Mouse (Mus musculus): ENCODE measurements around the gene Gm21974. TPM values are rescaled to one million over a fixed set of nuclear protein-coding genes. Genes with fewer than 3 reads are reported as not detected.
A peak's percentile ranks its signal among the peaks of the same experiment; 100 is the strongest.
"Not testable (repeated sequence)": the region's sequence is repeated elsewhere in the genome, so short reads cannot be mapped to it uniquely, and the experiment has no call there.

Gene Gm21974
- polyA plus RNA-seq, 1 experiment from 2014 or later, result not detected

DNA sequence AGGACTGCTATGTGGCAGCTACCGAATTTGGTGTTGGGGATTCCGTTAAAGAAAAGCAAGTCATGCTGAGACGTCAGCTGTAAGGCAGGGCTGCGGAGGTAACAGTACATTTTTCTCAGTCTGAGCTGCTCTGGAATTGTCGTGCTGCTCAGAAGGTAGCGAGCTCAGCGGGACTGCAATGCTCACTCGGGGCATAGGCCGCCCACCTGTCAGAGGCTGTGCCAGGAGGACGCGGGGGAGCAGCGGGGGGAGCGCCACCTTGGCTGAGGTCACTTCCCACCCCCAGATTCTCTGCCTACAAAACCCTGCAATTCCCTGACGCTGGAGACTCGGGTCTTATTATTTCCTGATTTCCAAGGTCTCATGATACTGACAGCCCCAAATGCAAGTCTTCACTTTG, 54.4 kb downstream of the Gm21974 start:
- Histone ChIP-seq H3K4me3 (peak overlapping the region; percentile 69), H3K27me3 (replicated peaks) (no peaks in the 10 kb centered on the region), H3K36me3 (peaks cover 20% of the 10 kb centered on the region), H3K9me3 (replicated peaks) (no peaks in the 10 kb centered on the region), H3K4me1 (peaks cover 17% of the 10 kb centered on the region), H3K9ac (peak overlapping the region; percentile 80), H3K27ac (peak overlapping the region; percentile 90), H3K4me2 (peak overlapping the region; percentile 98)
- peak; percentile 22; the same call in 1 of the 2 replicates for ATAC-seq
- WGBS (ENCODE audit: insufficient replicate concordance), result 12% methylated on average over 15 of the region's 15 CpGs

DNA sequence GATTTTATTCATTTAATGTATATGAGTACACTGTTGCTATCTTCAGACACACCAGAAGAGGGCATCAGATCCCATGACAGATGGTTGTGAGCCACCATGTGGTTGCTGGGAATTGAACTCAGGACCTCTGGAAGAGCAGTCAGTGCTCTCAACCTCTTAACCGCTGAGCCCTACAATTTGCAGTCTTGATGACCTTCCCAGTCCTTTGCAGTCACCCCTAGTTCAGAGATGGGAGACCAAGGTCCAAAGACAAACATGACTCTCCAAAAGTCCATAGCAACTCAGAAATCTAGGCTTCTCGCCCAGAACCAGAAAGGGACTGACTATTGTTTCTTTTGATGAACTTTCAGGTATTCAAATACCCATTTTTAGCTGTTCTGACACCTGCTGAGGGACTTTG, 55.2 kb downstream of the Gm21974 start:
- 70% methylated on average over 2 of the region's 2 CpGs for WGBS (ENCODE audit: insufficient replicate concordance)
- H3K27me3 ChIP-seq (replicated peaks); H3K9ac ChIP-seq; ATAC-seq; H3K4me2 ChIP-seq; H3K4me3 ChIP-seq; H3K9me3 ChIP-seq (replicated peaks): not testable (repeated sequence)
- H3K4me1 ChIP-seq, result peaks cover 17% of the 10 kb centered on the region
- peaks cover 17% of the 10 kb centered on the region for H3K36me3 ChIP-seq
- 0 out of 2 replicates have a peak overlapping the region, but pooled peaks have one; percentile 90 for H3K27ac ChIP-seq

DNA sequence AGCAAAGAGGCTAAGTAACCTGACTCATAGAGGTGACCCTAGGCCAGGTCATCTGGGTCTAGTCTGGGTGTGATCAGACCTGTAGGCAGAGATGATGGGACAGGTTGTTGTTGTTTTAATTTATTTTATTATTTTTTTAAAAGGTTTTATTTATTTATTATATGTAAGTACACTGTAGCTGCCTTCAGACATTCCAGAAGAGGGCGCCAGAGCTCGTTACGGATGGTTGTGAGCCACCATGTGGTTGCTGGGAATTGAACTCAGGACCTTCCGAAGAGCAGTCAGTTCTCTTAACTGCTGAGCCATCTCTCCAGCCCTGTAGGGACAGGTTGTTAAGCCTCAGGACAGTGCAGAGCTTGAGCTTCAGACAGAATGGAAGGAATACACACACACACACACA, 57.4 kb downstream of the Gm21974 start:
- H3K27me3 ChIP-seq (replicated peaks); ATAC-seq; H3K9me3 ChIP-seq (replicated peaks); H3K9ac ChIP-seq; H3K36me3 ChIP-seq; H3K4me2 ChIP-seq; H3K4me3 ChIP-seq; H3K27ac ChIP-seq: not testable (repeated sequence)
- H3K4me1 ChIP-seq, result peaks cover 17% of the 10 kb centered on the region
- WGBS (ENCODE audit: insufficient replicate concordance), result 75% methylated on average over 4 of the region's 4 CpGs

DNA sequence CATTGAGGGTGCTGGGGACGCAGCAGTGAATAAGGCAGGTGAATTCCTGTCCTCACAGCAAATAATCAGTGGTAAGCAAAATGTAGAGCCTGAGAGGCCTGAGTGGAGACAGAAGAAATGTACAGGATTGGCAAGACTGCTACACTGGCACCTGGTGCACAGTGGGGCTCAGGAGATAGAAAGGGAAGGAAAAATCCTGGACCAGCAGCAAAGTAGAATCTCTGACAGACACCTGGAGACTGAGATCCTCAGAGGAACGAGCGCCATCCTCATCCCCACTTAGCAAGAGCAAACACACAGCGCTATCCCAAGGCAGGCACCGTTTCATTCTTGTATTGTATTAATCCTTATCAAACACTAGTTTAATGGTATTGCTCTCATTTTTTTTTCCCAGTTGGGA, 57.8 kb downstream of the Gm21974 start:
- ATAC-seq, result no peak
- 81% methylated on average over 5 of the region's 5 CpGs for WGBS (ENCODE audit: insufficient replicate concordance)

More for the DNA sequence above, 57.8 kb downstream of the Gm21974 start:
- Histone ChIP-seq H3K36me3 (no peaks in the 10 kb centered on the region), H3K27me3 (replicated peaks) (no peaks in the 10 kb centered on the region), H3K4me2 (no peak overlapping the region), H3K4me3 (no peak overlapping the region), H3K9me3 (replicated peaks) (no peaks in the 10 kb centered on the region), H3K4me1 (peaks cover 13% of the 10 kb centered on the region), H3K27ac (no peak overlapping the region), H3K9ac (no peak overlapping the region)

Other genes with a start within 250 kb of the Gm21974 start
- gene Bcl7c, start 186.5 kb downstream of the Gm21974 start, polyA plus RNA-seq (2016; fragmentation: Nextera tagmentation; extraction: Ambion mirVana), result 40.6 and 43.6 TPM in 2 replicates
- gene Ctf1, start 182.7 kb downstream of the Gm21974 start, polyA plus RNA-seq (2016; fragmentation: Nextera tagmentation; extraction: Ambion mirVana), result 3.6 and 4.6 TPM in 2 replicates
- 0.13 and 0.26 TPM in 2 replicates for gene Ctf2, start 163.3 kb downstream of the Gm21974 start, polyA plus RNA-seq (2016; fragmentation: Nextera tagmentation; extraction: Ambion mirVana)
- gene Fbxl19, start 150.9 kb downstream of the Gm21974 start, polyA plus RNA-seq (2016; fragmentation: Nextera tagmentation; extraction: Ambion mirVana), result 3.7 TPM in 2 replicates
- gene Orai3, start 125.6 kb downstream of the Gm21974 start, polyA plus RNA-seq (2016; fragmentation: Nextera tagmentation; extraction: Ambion mirVana), result 14.8 and 15.0 TPM in 2 replicates
- 13.1 and 13.7 TPM in 2 replicates for gene Setd1a, start 118.8 kb downstream of the Gm21974 start, polyA plus RNA-seq (2016; fragmentation: Nextera tagmentation; extraction: Ambion mirVana)
- gene Gm49388, start 109.8 kb downstream of the Gm21974 start, polyA plus RNA-seq (2016; fragmentation: Nextera tagmentation; extraction: Ambion mirVana), result not detected in 2 replicates
- gene Hsd3b7, start 94.8 kb downstream of the Gm21974 start, polyA plus RNA-seq (2016; fragmentation: Nextera tagmentation; extraction: Ambion mirVana), result 28.0 and 29.8 TPM in 2 replicates
- gene Stx4a, start 71.2 kb downstream of the Gm21974 start, polyA plus RNA-seq (2016; fragmentation: Nextera tagmentation; extraction: Ambion mirVana), result 19.0 and 21.1 TPM in 2 replicates
- gene Stx1b, start 70.9 kb downstream of the Gm21974 start, polyA plus RNA-seq (2016; fragmentation: Nextera tagmentation; extraction: Ambion mirVana), result 0.20 and 0.56 TPM in 2 replicates
- gene Zfp646, start 19.2 kb downstream of the Gm21974 start, polyA plus RNA-seq (2016; fragmentation: Nextera tagmentation; extraction: Ambion mirVana), result 8.6 and 9.1 TPM in 2 replicates
- gene Zfp668, start 18.6 kb downstream of the Gm21974 start, polyA plus RNA-seq (2016; fragmentation: Nextera tagmentation; extraction: Ambion mirVana), result 11.2 and 11.3 TPM in 2 replicates
- 0.26 and 0.49 TPM in 2 replicates for gene Prss53, start 4.5 kb downstream of the Gm21974 start, polyA plus RNA-seq (2016; fragmentation: Nextera tagmentation; extraction: Ambion mirVana)
- gene Vkorc1, start 163 bp upstream of the Gm21974 start, polyA plus RNA-seq (2016; fragmentation: Nextera tagmentation; extraction: Ambion mirVana), result 75.0 and 80.3 TPM in 2 replicates
- 81.3 and 82.2 TPM in 2 replicates for gene Bckdk, start 8.6 kb upstream of the Gm21974 start, polyA plus RNA-seq (2016; fragmentation: Nextera tagmentation; extraction: Ambion mirVana)
- gene Kat8, start 17.1 kb upstream of the Gm21974 start, polyA plus RNA-seq (2016; fragmentation: Nextera tagmentation; extraction: Ambion mirVana), result 29.5 and 31.0 TPM in 2 replicates
- gene Prss8, start 34.6 kb upstream of the Gm21974 start, polyA plus RNA-seq (2016; fragmentation: Nextera tagmentation; extraction: Ambion mirVana), result 4.0 and 4.4 TPM in 2 replicates
- gene Prss36, start 51.3 kb upstream of the Gm21974 start, polyA plus RNA-seq (2016; fragmentation: Nextera tagmentation; extraction: Ambion mirVana), result 3.9 and 5.1 TPM in 2 replicates
- gene Fus, start 72.0 kb upstream of the Gm21974 start, polyA plus RNA-seq (2016; fragmentation: Nextera tagmentation; extraction: Ambion mirVana), result 217 and 225 TPM in 2 replicates
- gene Pycard, start 98.4 kb upstream of the Gm21974 start, polyA plus RNA-seq (2016; fragmentation: Nextera tagmentation; extraction: Ambion mirVana), result 32.9 and 33.8 TPM in 2 replicates
- not detected in 2 replicates for gene Trim72, start 108.5 kb upstream of the Gm21974 start, polyA plus RNA-seq (2016; fragmentation: Nextera tagmentation; extraction: Ambion mirVana)
- gene Itgam, start 167.2 kb upstream of the Gm21974 start, polyA plus RNA-seq (2016; fragmentation: Nextera tagmentation; extraction: Ambion mirVana), result 2.1 and 2.2 TPM in 2 replicates
- not detected in 2 replicates for gene Gm49368, start 167.2 kb upstream of the Gm21974 start, polyA plus RNA-seq (2016; fragmentation: Nextera tagmentation; extraction: Ambion mirVana)
- 0.17 and 0.19 TPM in 2 replicates for gene Itgax, start 234.1 kb upstream of the Gm21974 start, polyA plus RNA-seq (2016; fragmentation: Nextera tagmentation; extraction: Ambion mirVana)

Measured in liver, embryonic 12.5 days (tissue).